Mouse (Mus musculus) C2C12 (cell line): Measurements from ENCODE around the gene Tnk2.

Experiments
- CEBPB ChIP-seq: IDR thresholded peaks from one replicate; pipeline ENCODE4 v1.6.1; 2011; ENCODE audit warnings: low read depth, mild to moderate bottlenecking, control low read depth, moderate library complexity
- CTCF ChIP-seq: IDR thresholded peaks from one replicate; pipeline ENCODE4 v1.5.1; 2011; ENCODE audit not compliant: control insufficient read depth, insufficient read depth, insufficient read length
- MYOD1 ChIP-seq: IDR thresholded peaks from one replicate; pipeline ENCODE4 v1.6.1; 2011; ENCODE audit warnings: low read depth; ENCODE audit not compliant: control insufficient read depth, insufficient read length
- MYOG ChIP-seq: IDR thresholded peaks from one replicate; pipeline ENCODE4 v1.6.1; 2011; ENCODE audit not compliant: control insufficient read depth, insufficient read length; ENCODE audit errors: extremely low read depth

DNA sequence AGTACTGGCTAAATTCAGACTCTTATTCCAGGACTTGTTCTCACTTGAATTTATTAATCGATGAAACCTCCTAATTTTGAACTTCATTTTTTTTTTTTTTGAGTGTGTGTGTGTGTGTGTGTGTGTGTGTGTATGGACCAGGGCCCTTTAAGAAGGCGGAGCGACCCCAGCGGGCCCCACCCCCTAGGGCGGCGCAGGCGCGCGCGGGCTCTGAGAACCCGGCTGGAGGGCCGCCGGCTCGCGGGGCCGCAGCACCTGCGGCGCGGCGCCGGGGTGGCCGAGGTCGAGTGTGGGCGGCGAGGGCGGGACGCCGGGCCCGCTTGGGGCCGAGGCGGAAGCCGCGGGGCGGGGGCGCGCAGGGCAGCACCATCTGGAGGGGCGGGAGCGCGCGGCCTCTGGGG lies at the start of gene Tnk2:
- TF ChIP-seq MYOD1 (no peak), CTCF (peak; percentile 14), CEBPB (no peak), MYOG (no peak)
